Mouse (Mus musculus): ENCODE measurements around the gene Auts2.

- TF ChIP-seq CTCF (conservative IDR thresholded peaks at IDR 0.05 in 1 of 2, IDR thresholded peaks at IDR 0.05 in 1 of 2; ENCODE audit: low read depth in 2 of 2, low read length in 2 of 2) (no peak), ZMIZ1 (IDR thresholded peaks at IDR 0.05; ENCODE audit: low read depth, low read length) (no peak)
Measured at GRCm38 (mm10) chr5:131645341-131646191, 897.6 kb downstream of the Auts2 start.

All from CH12.LX (cell line).